Mouse (Mus musculus) CH12.LX (cell line): Measurements from ENCODE around the gene Gm20388. TPM values are rescaled to one million over a fixed set of nuclear protein-coding genes. Genes with fewer than 3 reads are reported as not detected.

Experiments used
- DNase-seq: peaks from one replicate; pipeline ENCODE4 v3.0.0-alpha.2; 2013; ENCODE audit errors: extremely low read depth
- H3K27ac ChIP-seq: 2 replicates; pipeline ENCODE4 v1.5.1; 2012; ENCODE audit warnings: low read depth, mild to moderate bottlenecking, control low read depth, moderate library complexity; ENCODE audit not compliant: insufficient read depth
- H3K27me3 ChIP-seq: replicated peaks from 2 replicates; pipeline ENCODE3; 2012; ENCODE audit warnings: inconsistent platforms
- H3K36me3 ChIP-seq, 2 experiments: replicated peaks in 1 of 2; 2 replicates each; pipeline versions ENCODE3 to v1.6.1; 2012; ENCODE audit warnings: inconsistent platforms in 1 of 2, low read length in 1 of 2, mild to moderate bottlenecking in 1 of 2, mixed read lengths in 1 of 2, moderate library complexity in 1 of 2; ENCODE audit not compliant: control insufficient read depth in 1 of 2, insufficient read depth in 1 of 2
- H3K4me1 ChIP-seq, 2 experiments: 2 replicates each; pipeline ENCODE4 v1.6.1; 2012; ENCODE audit warnings: inconsistent platforms in 1 of 2, moderate library complexity in 1 of 2; ENCODE audit not compliant: insufficient read depth in 2 of 2, control insufficient read depth in 1 of 2
- H3K4me2 ChIP-seq: 2 replicates; pipeline ENCODE4 v1.6.1; 2012; ENCODE audit warnings: low read depth, mild to moderate bottlenecking, control low read depth; ENCODE audit not compliant: poor library complexity, insufficient read depth, severe bottlenecking
- H3K4me3 ChIP-seq, 3 experiments: fragments of 150-350 bp in 1 of 3; sonication (generic) in 1 of 3; replicated peaks in 1 of 3; 2 replicates each; pipeline versions ENCODE3 to v1.5.1; 2011 to 2012; ENCODE audit warnings: low read depth in 2 of 3, low read length in 2 of 3, mild to moderate bottlenecking in 2 of 3, moderate library complexity in 2 of 3, control low read depth in 1 of 3, improper control_type of control experiment in 1 of 3, inconsistent platforms in 1 of 3, mixed read lengths in 1 of 3; ENCODE audit not compliant: poor library complexity in 1 of 3
- H3K79me2 ChIP-seq: replicated peaks from 2 replicates; pipeline ENCODE4 v1.6.1; 2012; ENCODE audit warnings: mild to moderate bottlenecking, moderate library complexity; ENCODE audit not compliant: control insufficient read depth, poor library complexity, insufficient read depth, severe bottlenecking; ENCODE audit errors: extremely low read depth
- H3K9ac ChIP-seq: 2 replicates; pipeline ENCODE4 v1.6.1; 2012; ENCODE audit warnings: low read depth, mild to moderate bottlenecking, control low read depth, moderate library complexity; ENCODE audit not compliant: insufficient read depth
- H3K9me3 ChIP-seq: replicated peaks from 2 replicates; pipeline ENCODE3; 2012; ENCODE audit warnings: low read length, inconsistent platforms, mixed read lengths
- BHLHE40 ChIP-seq: IDR thresholded peaks from 2 replicates; pipeline ENCODE4 v1.6.1; 2011; ENCODE audit warnings: mild to moderate bottlenecking, low read depth, low read length, improper control_type of control experiment
- CHD2 ChIP-seq: IDR thresholded peaks from 2 replicates; pipeline ENCODE4 v1.6.1; 2011; ENCODE audit warnings: low read length, improper control_type of control experiment
- CTCF ChIP-seq, 2 experiments: IDR thresholded peaks in 1 of 2; conservative IDR thresholded peaks in 1 of 2; 2 replicates each; pipeline ENCODE4 v1.5.1; 2011 to 2012; ENCODE audit warnings: low read depth in 2 of 2, low read length in 2 of 2, improper control_type of control experiment in 1 of 2, inconsistent platforms in 1 of 2, mild to moderate bottlenecking in 1 of 2, moderate library complexity in 1 of 2
- E2F4 ChIP-seq: IDR thresholded peaks from 2 replicates; pipeline ENCODE4 v1.6.1; 2011; ENCODE audit warnings: low read depth, low read length, improper control_type of control experiment; ENCODE audit not compliant: insufficient replicate concordance
- ELF1 ChIP-seq: IDR thresholded peaks from 2 replicates; pipeline ENCODE4 v1.6.1; 2014; ENCODE audit warnings: low read depth, mild to moderate bottlenecking, inconsistent platforms, low read length, improper control_type of control experiment
- EP300 ChIP-seq: IDR thresholded peaks from 2 replicates; pipeline ENCODE4 v1.6.1; 2011; ENCODE audit warnings: low read length, improper control_type of control experiment
- ETS1 ChIP-seq: conservative IDR thresholded peaks from 2 replicates; pipeline ENCODE4 v1.6.1; 2012; ENCODE audit warnings: low read depth, mild to moderate bottlenecking, inconsistent platforms, low read length, improper control_type of control experiment, moderate library complexity
- GABPA ChIP-seq: IDR thresholded peaks from 2 replicates; pipeline ENCODE4 v1.6.1; 2012; ENCODE audit warnings: low read depth, low read length, improper control_type of control experiment, inconsistent platforms; ENCODE audit not compliant: insufficient replicate concordance
- HCFC1 ChIP-seq: IDR thresholded peaks from 2 replicates; pipeline ENCODE4 v1.6.1; 2012; ENCODE audit warnings: low read depth, mild to moderate bottlenecking, inconsistent platforms, low read length, improper control_type of control experiment
- IRF4 ChIP-seq: IDR thresholded peaks from 2 replicates; pipeline ENCODE4 v1.6.1; 2014; ENCODE audit warnings: low read depth, mild to moderate bottlenecking, inconsistent platforms, low read length, improper control_type of control experiment
- KAT2A ChIP-seq: IDR thresholded peaks from 2 replicates; pipeline ENCODE4 v1.6.1; 2012; ENCODE audit warnings: low read length, improper control_type of control experiment, inconsistent platforms; ENCODE audit not compliant: insufficient replicate concordance
- MAX ChIP-seq: IDR thresholded peaks from 2 replicates; pipeline ENCODE4 v1.6.1; 2011; ENCODE audit warnings: low read length, improper control_type of control experiment
- MAZ ChIP-seq: IDR thresholded peaks from 2 replicates; pipeline ENCODE4 v1.6.1; 2012; ENCODE audit warnings: low read depth, mild to moderate bottlenecking, inconsistent platforms, low read length, improper control_type of control experiment, moderate library complexity
- MEF2A ChIP-seq: IDR thresholded peaks from 2 replicates; pipeline ENCODE4 v1.6.1; 2014; ENCODE audit warnings: low read depth, mild to moderate bottlenecking, inconsistent platforms, low read length, improper control_type of control experiment, borderline replicate concordance
- MXI1 ChIP-seq: IDR thresholded peaks from 2 replicates; pipeline ENCODE4 v1.6.1; 2011; ENCODE audit warnings: mild to moderate bottlenecking, low read depth, low read length, improper control_type of control experiment
- MYC ChIP-seq: IDR thresholded peaks from 2 replicates; pipeline ENCODE4 v1.6.1; 2011; ENCODE audit warnings: low read depth, mild to moderate bottlenecking, improper control_type of control experiment, low read length
- NELFE ChIP-seq: IDR thresholded peaks from 2 replicates; pipeline ENCODE4 v1.6.1; 2011; ENCODE audit warnings: low read depth, low read length, improper control_type of control experiment
- PAX5 ChIP-seq: IDR thresholded peaks from 2 replicates; pipeline ENCODE4 v1.6.1; 2012; ENCODE audit warnings: low read length, inconsistent platforms, mixed read lengths
- POLR2AphosphoS2 ChIP-seq: IDR thresholded peaks from 2 replicates; pipeline ENCODE4 v1.6.1; 2011; ENCODE audit warnings: low read depth, low read length, improper control_type of control experiment
- RCOR1 ChIP-seq: conservative IDR thresholded peaks from 2 replicates; pipeline ENCODE4 v1.6.1; 2012; ENCODE audit warnings: low read depth, mild to moderate bottlenecking, inconsistent platforms, low read length, improper control_type of control experiment
- SIN3A ChIP-seq: IDR thresholded peaks from 2 replicates; pipeline ENCODE4 v1.6.1; 2012; ENCODE audit warnings: low read length, improper control_type of control experiment, inconsistent platforms
- SMC3 ChIP-seq: IDR thresholded peaks from 2 replicates; pipeline ENCODE4 v1.6.1; 2011; ENCODE audit warnings: low read depth, low read length, improper control_type of control experiment
- TBP ChIP-seq: conservative IDR thresholded peaks from 2 replicates; pipeline ENCODE4 v1.6.1; 2011; ENCODE audit warnings: low read depth, low read length, improper control_type of control experiment
- TCF12 ChIP-seq: IDR thresholded peaks from 2 replicates; pipeline ENCODE4 v1.6.1; 2014; ENCODE audit warnings: low read depth, mild to moderate bottlenecking, inconsistent platforms, low read length, improper control_type of control experiment
- USF2 ChIP-seq: conservative IDR thresholded peaks from 2 replicates; pipeline ENCODE4 v1.6.1; 2011; ENCODE audit warnings: low read depth, low read length, improper control_type of control experiment
- ZC3H11A ChIP-seq: IDR thresholded peaks from 2 replicates; pipeline ENCODE4 v1.6.1; 2012; ENCODE audit warnings: low read depth, mild to moderate bottlenecking, inconsistent platforms, low read length, improper control_type of control experiment
- ZKSCAN1 ChIP-seq: IDR thresholded peaks from 2 replicates; pipeline ENCODE4 v1.6.1; 2012; ENCODE audit warnings: low read depth, inconsistent platforms, low read length, improper control_type of control experiment, borderline replicate concordance
- ZMIZ1 ChIP-seq: IDR thresholded peaks from 2 replicates; pipeline ENCODE4 v1.6.1; 2012; ENCODE audit warnings: low read depth, mild to moderate bottlenecking, inconsistent platforms, low read length, improper control_type of control experiment
- ZNF384 ChIP-seq: IDR thresholded peaks from 2 replicates; pipeline ENCODE4 v1.6.1; 2012; ENCODE audit warnings: low read depth, low read length, improper control_type of control experiment, inconsistent platforms
- dilution Hi-C: fragments of 300-500 bp; cut with MboI; formaldehyde crosslinking; loops from 2 replicates; pipeline ENCODE4 v1.14.3; 2020; ENCODE audit warnings: low sequenced_read_pairs; ENCODE audit not compliant: extremely low pct_unique_long_range_greater_than_20kb, extremely low pct_ligation_motif_present
- in situ Hi-C: fragments of 300-500 bp; cut with MboI; formaldehyde crosslinking; loops from 3 replicates; pipeline ENCODE4 v1.14.3; 2019; ENCODE audit warnings: low sequenced_read_pairs, low pct_ligation_motif_present, low pct_unique_long_range_greater_than_20kb, mixed read lengths
- polyA plus RNA-seq: library from polyadenylated mRNA; unstranded; fragments of >175 nt; gene quantifications from 2 replicates; pipeline ENCODE4 v1.2.1, GENCODE M21; 2012; ENCODE audit warnings: low read depth; ENCODE audit not compliant: insufficient read length
- total RNA-seq, 2 experiments: library from RNA; depleted of rRNA; stranded (reverse); fragments of 300-350 nt in 1 of 2; fragments of >200 nt in 1 of 2; gene quantifications; 2 replicates each; pipeline ENCODE4 v1.2.3; 2012 to 2014

Gene Gm20388
- total and polyA plus RNA-seq, 3 experiments = 14.8 to 26.3 (median 22.2) TPM

DNA sequence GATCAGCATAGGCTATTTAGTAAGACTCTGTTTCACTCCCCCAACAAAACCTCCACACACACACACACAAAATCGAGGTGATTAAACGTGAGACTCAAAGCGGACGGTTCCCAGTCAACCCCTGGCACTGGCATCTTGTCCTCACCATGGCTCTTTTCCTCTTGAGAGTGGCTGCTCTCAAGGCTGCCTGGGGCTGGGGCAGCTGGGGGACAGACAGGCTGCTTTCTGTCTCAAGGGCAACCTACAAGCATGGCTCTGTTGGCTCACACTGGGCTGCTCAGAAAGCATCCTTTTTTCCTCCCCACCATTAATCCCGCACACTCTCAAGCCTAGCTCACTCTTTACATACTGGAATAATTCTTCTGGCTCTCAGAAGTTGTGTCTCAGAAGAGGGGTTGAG is 108.7 kb downstream of the Gm20388 start:
- H3K4me1 ChIP-seq = peaks cover 0 to 4% of the 10 kb centered on the region in 2 experiments; a peak in 2 of 4 replicates

DNA sequence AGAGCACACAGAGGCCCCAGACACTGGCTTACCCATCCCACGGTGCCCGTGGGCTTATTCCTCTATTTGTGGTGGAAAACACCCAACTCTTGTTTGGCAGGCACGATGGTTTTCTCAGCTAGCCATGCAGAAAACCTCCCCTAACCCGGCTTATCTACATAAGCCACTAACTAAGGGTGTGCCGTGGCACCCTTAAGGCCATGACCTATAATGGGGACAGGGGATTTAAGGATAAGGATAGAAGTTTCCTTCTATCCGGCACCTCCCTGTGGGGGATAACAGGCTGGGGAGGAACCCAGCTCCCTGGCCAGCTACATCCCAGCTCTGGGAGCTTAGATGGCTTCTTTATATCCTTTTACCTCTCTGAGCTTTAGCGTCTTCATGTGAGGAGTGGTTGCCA is 109.7 kb downstream of the Gm20388 start:
- in situ Hi-C loops = no loop called here
- Histone ChIP-seq H3K27ac (no peak overlapping the region), H3K36me3 (no peaks in the 10 kb centered on the region), H3K4me1 (no peaks in the 10 kb centered on the region), H3K4me3 (no peak overlapping the region), H3K9me3 (no peaks in the 10 kb centered on the region), H3K79me2 (no peaks in the 10 kb centered on the region), H3K27me3 (peaks cover 96% of the 10 kb centered on the region), H3K9ac (no peak overlapping the region), H3K4me2 (no peak overlapping the region)
- DNase-seq = no peak
- TF ChIP-seq HCFC1 (no peak), ZMIZ1 (no peak), GABPA (no peak), SMC3 (no peak), TBP (no peak), BHLHE40 (no peak), USF2 (no peak), EP300 (no peak), SIN3A (no peak), ZKSCAN1 (no peak), E2F4 (no peak), POLR2AphosphoS2 (no peak), MXI1 (no peak), CHD2 (no peak), ETS1 (no peak), CTCF (conservative IDR thresholded peaks at IDR 0.05 in 1 of 2, IDR thresholded peaks at IDR 0.05 in 1 of 2; ENCODE audit: low read depth in 2 of 2, low read length in 2 of 2) (no peak)
- dilution Hi-C loops = no loop called here

More for the DNA sequence above, 108.7 kb downstream of the Gm20388 start:
- no peaks in the 10 kb centered on the region for H3K36me3 ChIP-seq
- H3K9me3 ChIP-seq = no peaks in the 10 kb centered on the region
- no peak overlapping the region for H3K4me3 ChIP-seq
- dilution Hi-C loops (no loop called here), in situ Hi-C loops (no loop called here)
- no peak overlapping the region for H3K4me2 ChIP-seq
- no peaks in the 10 kb centered on the region for H3K79me2 ChIP-seq
- DNase-seq = no peak
- H3K9ac ChIP-seq = no peak overlapping the region
- H3K27me3 ChIP-seq = peaks cover 96% of the 10 kb centered on the region
- TF ChIP-seq MXI1 = no peak
- TF ChIP-seq MYC = no peak
- no peak for TF ChIP-seq IRF4
- no peak for TF ChIP-seq ELF1
- no peak for TF ChIP-seq MAZ
- TF ChIP-seq ZC3H11A = no peak
- no peak for TF ChIP-seq EP300
- no peak for TF ChIP-seq ETS1
- no peak for TF ChIP-seq CHD2
- TF ChIP-seq MAX = no peak
- no peak for TF ChIP-seq PAX5
- TF ChIP-seq RCOR1 = no peak
- TF ChIP-seq SIN3A = no peak
- no peak for TF ChIP-seq ZNF384
- TF ChIP-seq NELFE = no peak
- TF ChIP-seq KAT2A = no peak
- TF ChIP-seq TCF12 = no peak
- no peak for TF ChIP-seq POLR2AphosphoS2
- TF ChIP-seq MEF2A = no peak
- no peak for TF ChIP-seq BHLHE40
- H3K27ac ChIP-seq = no peak overlapping the region
